Mouse (Mus musculus): ENCODE results near the gene Gnl2.
A peak's percentile ranks its signal among the peaks of the same experiment; 100 is the strongest.

DNA sequence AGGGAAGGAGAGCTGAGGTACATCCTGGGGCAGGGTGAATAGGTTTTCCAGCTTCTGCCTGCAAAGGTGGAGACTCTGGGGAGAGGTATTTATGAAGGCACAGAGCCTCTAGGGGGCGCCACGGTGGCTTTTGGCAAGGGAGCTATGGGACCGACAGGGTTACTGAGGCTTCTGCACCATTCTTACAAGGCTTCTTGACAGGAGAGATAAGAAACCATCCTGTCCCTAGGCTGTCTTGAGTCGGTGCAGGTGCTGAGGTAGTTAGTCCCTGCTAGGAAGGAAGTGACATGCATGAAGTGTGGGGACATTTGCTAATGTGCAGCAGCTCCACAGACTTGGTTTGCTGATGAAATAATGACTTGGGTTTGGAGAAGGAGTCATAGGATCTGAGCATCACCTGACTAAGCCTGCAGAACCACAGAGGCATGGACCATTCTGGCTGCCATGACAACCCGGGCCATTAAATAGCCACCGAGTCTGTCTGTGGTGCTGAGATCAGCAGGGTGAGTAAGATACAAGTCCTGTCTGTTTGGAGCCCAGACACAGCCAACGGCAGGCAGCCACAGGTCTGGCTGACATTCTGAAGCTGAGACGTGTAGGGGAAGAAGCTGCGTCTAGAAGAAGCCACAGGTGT lies 32.4 kb upstream of the Gnl2 start:
- peak; percentile 31 to 67; a peak in 3 of 4 replicates for TF ChIP-seq CTCF (conservative IDR thresholded peaks at IDR 0.05 in 1 of 2, IDR thresholded peaks at IDR 0.05 in 1 of 2; ENCODE audit: low read depth in 2 of 2, low read length in 2 of 2)
- TF ChIP-seq POLR2A (IDR thresholded peaks at IDR 0.05; ENCODE audit: low read depth, low read length) = no peak
- TF ChIP-seq NELFE (IDR thresholded peaks at IDR 0.05; ENCODE audit: low read depth, low read length) = no peak
- peak; percentile 39 for TF ChIP-seq SMC3 (IDR thresholded peaks at IDR 0.05; ENCODE audit: low read depth, low read length)
- TF ChIP-seq ZNF384 (IDR thresholded peaks at IDR 0.05; ENCODE audit: low read depth, low read length) = no peak
